9 mouse cellular contexts compared by ENCODE assay signal in the genomic region with DNA sequence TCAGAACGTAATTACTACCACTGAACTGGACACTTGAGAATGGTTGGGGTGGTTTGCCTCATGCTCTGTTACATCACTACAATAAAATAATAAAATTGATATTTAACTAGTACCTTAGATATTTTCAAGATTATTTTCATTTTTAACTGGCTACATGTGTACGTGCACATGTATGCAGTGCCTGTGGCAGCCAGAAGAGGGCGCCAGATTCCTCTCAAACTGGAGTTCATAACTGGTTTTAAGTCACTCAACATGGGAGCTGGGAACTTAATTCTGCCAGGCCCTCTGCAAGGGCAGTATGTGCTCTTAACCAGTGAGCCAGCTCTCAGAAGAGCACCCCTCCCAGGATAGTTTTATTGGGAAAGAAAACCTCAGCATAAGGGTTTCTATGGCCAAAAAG.
A peak's percentile ranks its signal among the peaks of the same experiment; 100 is the strongest.
DNase-seq lines count a peak whose midpoint lies in the region; ATAC-seq and TF ChIP-seq lines count a peak whose summit lies in the region.
"Had no signal": no experiment of that assay in that cellular context is flagged by ENCODE, and none has a peak within 500 bp of the region (broad histone marks: within the 10 kb centered on the region; RNA-seq: fewer than 3 reads in every experiment).

No protein-coding gene starts in this region.

- TF ChIP-seq POLR2A in heart, adult 2 months (IDR thresholded peaks at IDR 0.05; ENCODE audit: insufficient read depth, low read depth, low read length): no peak
- TF ChIP-seq POLR2A in small intestine, adult 2 months (IDR thresholded peaks at IDR 0.05; ENCODE audit: low read depth, low read length): no peak

- TF ChIP-seq CTCF in heart, adult 2 months (IDR thresholded peaks at IDR 0.05): peak; percentile 52
- peak; percentile 71; the same call in 1 of the 2 replicates for TF ChIP-seq CTCF in small intestine, adult 2 months (IDR thresholded peaks at IDR 0.05; ENCODE audit: extremely low read depth, insufficient read length, insufficient replicate concordance, low read depth, low read length)

- H3K9me3 ChIP-seq in neural tube, embryonic 15.5 days (replicated peaks): no peaks in the 10 kb centered on the region
- no peaks in the 10 kb centered on the region for H3K9me3 ChIP-seq in midbrain, embryonic 15.5 days

- WGBS in heart, adult 2 months: 47% methylated on average over 3 of the region's 3 CpGs
- 58% methylated on average over 3 of the region's 3 CpGs for WGBS in neural tube, embryonic 15.5 days
- WGBS in small intestine, adult 2 months: 48% methylated on average over 3 of the region's 3 CpGs
- 48% methylated on average over 3 of the region's 3 CpGs for WGBS in midbrain, embryonic 15.5 days

- no peak for DNase-seq in heart, adult 2 months
- DNase-seq in heart, postnatal 25 days (ENCODE audit: low spot score): no peak
- DNase-seq in neural tube, embryonic 10.5 days (ENCODE audit: extremely low spot score, low spot score): peak; percentile 24
- DNase-seq in cerebellum, postnatal 10 days: peak; percentile 71 to 79
- DNase-seq in MN1 (ENCODE audit: low spot score): no peak

- intact Hi-C loops in heart, adult 2 months (cut with DNase I): no loop called here
- intact Hi-C loops in heart, postnatal 25 days (cut with DNase I): no loop called here

- H3K4me2 ChIP-seq in neural tube, embryonic 15.5 days: no peak overlapping the region
- no peak overlapping the region for H3K4me2 ChIP-seq in midbrain, embryonic 15.5 days

- H3K27me3 ChIP-seq in heart, adult 2 months (ENCODE audit: control insufficient read depth, insufficient read depth, low read length): no peaks in the 10 kb centered on the region
- H3K27me3 ChIP-seq in neural tube, embryonic 15.5 days (replicated peaks): no peaks in the 10 kb centered on the region
- no peaks in the 10 kb centered on the region for H3K27me3 ChIP-seq in small intestine, adult 2 months (ENCODE audit: control insufficient read depth, insufficient read depth, low read length)
- no peaks in the 10 kb centered on the region for H3K27me3 ChIP-seq in midbrain, embryonic 15.5 days (replicated peaks)

- no peak overlapping the region for H3K27ac ChIP-seq in heart, adult 2 months
- no peak overlapping the region for H3K27ac ChIP-seq in neural tube, embryonic 15.5 days (replicated peaks)
- no peak overlapping the region for H3K27ac ChIP-seq in small intestine, adult 2 months (ENCODE audit: insufficient read depth, low read depth, low read length)
- H3K27ac ChIP-seq in midbrain, embryonic 15.5 days: no peak overlapping the region
- H3K27ac ChIP-seq: macrophage had no signal

- H3K4me3 ChIP-seq in heart, adult 2 months: no peak overlapping the region
- H3K4me3 ChIP-seq in neural tube, embryonic 15.5 days (replicated peaks): no peak overlapping the region
- H3K4me3 ChIP-seq in small intestine, adult 2 months (ENCODE audit: low read depth, low read length): no peak overlapping the region
- no peak overlapping the region for H3K4me3 ChIP-seq in midbrain, embryonic 15.5 days

- no peaks in the 10 kb centered on the region for H3K36me3 ChIP-seq in heart, adult 2 months (ENCODE audit: control insufficient read depth, insufficient read depth, low read length)
- no peaks in the 10 kb centered on the region for H3K36me3 ChIP-seq in neural tube, embryonic 15.5 days
- H3K36me3 ChIP-seq in small intestine, adult 2 months (ENCODE audit: control insufficient read depth, insufficient read depth, low read length): no peaks in the 10 kb centered on the region
- no peaks in the 10 kb centered on the region for H3K36me3 ChIP-seq in midbrain, embryonic 15.5 days (replicated peaks)

- no peaks in the 10 kb centered on the region for H3K4me1 ChIP-seq in heart, adult 2 months (ENCODE audit: control insufficient read depth, insufficient read depth, low read length)
- H3K4me1 ChIP-seq in neural tube, embryonic 15.5 days: peaks cover 6% of the 10 kb centered on the region; the same call in 1 of the 2 replicates
- peaks cover 5% of the 10 kb centered on the region; the same call in 1 of the 2 replicates for H3K4me1 ChIP-seq in small intestine, adult 2 months (ENCODE audit: control insufficient read depth, insufficient read depth, insufficient read length, low read length)
- no peaks in the 10 kb centered on the region for H3K4me1 ChIP-seq in midbrain, embryonic 15.5 days

- no peak overlapping the region for H3K9ac ChIP-seq in heart, adult 2 months (ENCODE audit: low read depth, low read length)
- H3K9ac ChIP-seq in neural tube, embryonic 15.5 days (replicated peaks): no peak overlapping the region
- H3K9ac ChIP-seq in midbrain, embryonic 15.5 days: no peak overlapping the region

- no peaks in the 10 kb centered on the region for H3K79me2 ChIP-seq in heart, adult 2 months (replicated peaks; ENCODE audit: control insufficient read depth, insufficient read depth, low read length)

- TF ChIP-seq EP300 in heart, adult 2 months (IDR thresholded peaks at IDR 0.05; ENCODE audit: insufficient read depth, low read depth, low read length): no peak

- no peak for ATAC-seq in neural tube, embryonic 15.5 days (ENCODE audit: low FRiP score)
- no peak for ATAC-seq in midbrain, embryonic 15.5 days (replicated peaks)

Comparison
In these comparisons a context has a peak if more than half of its experiments do, and no peak if none do; other contexts are left out.
1. DNase-seq: peak in neural tube, embryonic 10.5 days (single experiment) and cerebellum, postnatal 10 days (2 of 2); none in heart, adult 2 months (0 of 2), heart, postnatal 25 days (single experiment) and MN1 (single experiment).